Mouse (Mus musculus): ENCODE data around the gene Gm266. TPM values are rescaled to one million over a fixed set of nuclear protein-coding genes. Genes with fewer than 3 reads are reported as not detected.
"Not testable (repeated sequence)": the region's sequence is repeated elsewhere in the genome, so short reads cannot be mapped to it uniquely, and the experiment has no call there.

The Gm266 gene
- polyA plus RNA-seq, 1 experiment from 2014 or later: 13.7 TPM

DNA sequence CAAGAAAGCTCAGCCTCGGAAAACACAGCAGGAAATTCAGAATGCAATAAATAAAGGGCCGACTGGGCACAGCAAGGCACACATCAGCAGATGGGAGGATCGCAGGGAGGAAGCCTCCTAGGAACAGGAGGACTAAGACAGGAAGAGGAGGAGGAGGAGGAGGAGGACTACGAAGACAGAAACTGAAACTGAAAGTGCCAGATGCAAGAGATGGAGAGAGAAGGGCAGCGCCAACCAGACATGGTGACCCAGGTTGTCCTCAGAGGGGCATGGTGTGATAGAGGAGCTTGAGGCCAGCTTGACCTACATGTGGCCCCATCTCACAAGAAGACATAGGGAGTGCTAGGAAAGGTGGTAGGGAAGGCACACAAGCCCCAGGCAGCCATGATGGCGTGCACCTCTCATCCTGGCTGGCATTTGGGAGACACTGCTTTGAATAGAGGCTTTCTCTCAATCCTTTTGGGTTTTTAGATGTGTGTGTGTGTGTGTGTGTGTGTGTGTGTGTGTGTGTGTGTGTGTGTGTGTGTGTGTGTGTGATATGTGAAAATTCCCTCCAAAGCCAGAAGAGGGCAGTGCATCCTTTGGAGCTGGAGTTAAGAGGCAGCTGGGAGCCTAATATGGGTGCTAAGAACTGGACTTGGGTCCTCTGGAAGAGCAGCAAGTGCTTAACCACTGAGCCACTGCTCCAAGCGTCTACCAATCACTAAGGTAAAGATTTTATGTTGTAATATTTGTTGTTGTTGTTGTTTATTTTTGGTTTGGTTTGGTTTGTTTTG lies 29.4 kb upstream of the Gm266 start:
- no peaks in the 10 kb centered on the region for H3K4me1 ChIP-seq
- H3K27me3 ChIP-seq (ENCODE audit: low read depth, poor library complexity, severe bottlenecking): no peaks in the 10 kb centered on the region
- H3K4me3 ChIP-seq: no peak overlapping the region
- no peak overlapping the region for H3K27ac ChIP-seq
- no peaks in the 10 kb centered on the region for H3K9me3 ChIP-seq (replicated peaks)
- H3K36me3 ChIP-seq: no peaks in the 10 kb centered on the region
- 89% methylated on average over 7 of the region's 7 CpGs for WGBS
- DNase-seq (ENCODE audit: low spot score): no peak

DNA sequence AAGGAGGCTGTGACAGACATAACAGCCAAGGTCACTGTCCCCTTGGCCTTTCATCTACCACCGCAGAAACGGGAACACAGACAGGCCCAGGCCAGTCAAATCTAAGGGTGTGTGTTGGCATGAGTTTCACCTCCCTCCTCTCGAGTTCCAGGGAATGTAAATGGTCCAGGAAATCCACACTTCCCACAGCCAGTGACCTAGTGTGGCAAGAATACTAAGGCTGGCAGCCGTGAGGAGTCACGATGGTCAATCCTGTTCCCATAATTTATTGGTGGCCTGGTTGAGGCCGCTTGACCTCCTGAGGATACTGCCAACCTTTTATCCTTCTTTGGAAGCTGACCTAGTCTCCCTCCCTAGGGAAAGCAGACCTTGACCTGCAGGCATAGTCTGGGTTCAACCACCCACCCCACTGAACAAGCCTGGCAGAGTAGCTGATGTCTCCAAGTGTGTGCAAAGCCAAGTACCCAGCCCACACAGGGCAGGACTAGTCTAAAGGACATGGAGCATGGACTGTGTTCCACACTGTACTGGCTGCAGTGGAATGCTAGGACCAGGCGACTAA lies 28.7 kb upstream of the Gm266 start:
- H3K4me3 ChIP-seq: no peak overlapping the region
- no peaks in the 10 kb centered on the region for H3K4me1 ChIP-seq
- DNase-seq (ENCODE audit: low spot score): no peak
- H3K9me3 ChIP-seq (replicated peaks): no peaks in the 10 kb centered on the region
- no peaks in the 10 kb centered on the region for H3K36me3 ChIP-seq
- H3K27me3 ChIP-seq (ENCODE audit: low read depth, poor library complexity, severe bottlenecking): no peaks in the 10 kb centered on the region
- H3K27ac ChIP-seq: no peak overlapping the region
- WGBS: 62% methylated on average over 7 of the region's 7 CpGs

DNA sequence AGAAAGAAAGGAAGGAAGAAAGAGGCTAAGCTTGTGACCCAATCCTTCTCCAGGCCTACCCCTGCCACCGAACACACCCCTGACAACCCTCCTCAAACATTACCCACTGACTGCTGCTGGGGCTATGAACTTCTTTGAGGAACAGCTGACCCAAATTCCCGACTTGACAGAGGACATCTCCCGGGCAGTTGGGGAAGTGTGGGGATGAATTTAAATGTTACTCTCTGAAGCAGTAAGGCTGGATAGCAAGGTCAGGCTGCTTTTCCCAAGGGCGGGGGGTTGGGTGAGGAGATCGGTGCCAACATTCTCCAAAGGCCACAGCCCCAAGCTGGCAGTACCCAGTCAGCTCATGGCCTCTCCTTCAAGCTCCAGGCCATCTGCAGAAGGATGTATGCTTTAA lies 28.1 kb upstream of the Gm266 start:
- Histone ChIP-seq H3K36me3 (no peaks in the 10 kb centered on the region), H3K4me3 (no peak overlapping the region), H3K27me3 (ENCODE audit: low read depth, poor library complexity, severe bottlenecking) (no peaks in the 10 kb centered on the region), H3K27ac (no peak overlapping the region), H3K9me3 (replicated peaks) (no peaks in the 10 kb centered on the region), H3K4me1 (no peaks in the 10 kb centered on the region)
- WGBS: 73% methylated on average over 5 of the region's 5 CpGs
- DNase-seq (ENCODE audit: low spot score): no peak

DNA sequence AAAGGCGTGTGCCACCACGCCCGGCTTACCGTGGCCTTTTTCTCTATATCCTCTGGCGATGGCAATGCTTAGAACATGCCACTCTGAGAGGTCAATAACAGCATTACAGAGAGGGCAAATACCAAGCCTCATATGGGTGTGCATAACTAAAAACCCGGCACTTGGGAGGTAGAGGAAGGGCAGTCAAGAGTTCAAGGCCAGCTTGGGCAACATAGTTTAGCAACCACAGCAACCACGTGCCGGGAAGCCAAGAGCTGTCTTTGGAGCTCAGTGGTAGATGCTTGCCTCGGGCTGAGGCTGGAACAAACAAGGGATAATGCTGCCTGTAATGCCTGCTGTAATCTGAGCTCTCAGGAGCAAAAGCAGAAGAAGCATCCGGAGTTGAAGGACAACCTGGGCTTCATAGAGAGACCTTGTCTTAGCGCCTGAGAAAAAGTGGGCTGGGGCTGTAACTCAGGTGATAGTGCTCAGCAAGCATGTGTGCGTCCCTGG lies 27.0 kb upstream of the Gm266 start:
- Histone ChIP-seq H3K9me3 (replicated peaks) (no peaks in the 10 kb centered on the region), H3K27ac (no peak overlapping the region), H3K36me3 (no peaks in the 10 kb centered on the region), H3K4me1 (no peaks in the 10 kb centered on the region), H3K4me3 (no peak overlapping the region), H3K27me3 (ENCODE audit: low read depth, poor library complexity, severe bottlenecking) (no peaks in the 10 kb centered on the region)
- no peak for DNase-seq (ENCODE audit: low spot score)
- 89% methylated on average over 12 of the region's 12 CpGs for WGBS

DNA sequence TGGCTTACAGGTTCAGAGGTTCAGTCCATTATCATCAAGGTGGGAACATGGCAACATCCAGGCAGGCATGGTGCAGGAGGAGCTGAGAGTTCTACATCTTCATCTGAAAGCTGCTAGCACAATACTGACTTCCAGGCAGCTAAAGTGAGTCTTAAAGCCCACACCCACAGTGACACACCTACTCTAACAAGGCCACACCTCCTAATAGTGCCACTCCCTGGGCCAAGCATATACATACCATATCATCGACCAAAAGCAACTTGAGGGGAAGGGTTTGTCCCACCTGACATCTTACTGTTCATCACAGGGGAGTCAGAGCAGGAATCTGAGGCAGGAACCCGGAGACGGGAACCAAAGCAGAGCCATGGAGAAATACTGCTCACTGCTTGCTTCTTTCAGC lies 22.8 kb upstream of the Gm266 start:
- H3K9me3 ChIP-seq (replicated peaks); H3K27me3 ChIP-seq (ENCODE audit: low read depth, poor library complexity, severe bottlenecking); H3K4me3 ChIP-seq; H3K4me1 ChIP-seq; DNase-seq (ENCODE audit: low spot score); H3K27ac ChIP-seq; H3K36me3 ChIP-seq: not testable (repeated sequence)
- 84% methylated on average over 3 of the region's 3 CpGs for WGBS

DNA sequence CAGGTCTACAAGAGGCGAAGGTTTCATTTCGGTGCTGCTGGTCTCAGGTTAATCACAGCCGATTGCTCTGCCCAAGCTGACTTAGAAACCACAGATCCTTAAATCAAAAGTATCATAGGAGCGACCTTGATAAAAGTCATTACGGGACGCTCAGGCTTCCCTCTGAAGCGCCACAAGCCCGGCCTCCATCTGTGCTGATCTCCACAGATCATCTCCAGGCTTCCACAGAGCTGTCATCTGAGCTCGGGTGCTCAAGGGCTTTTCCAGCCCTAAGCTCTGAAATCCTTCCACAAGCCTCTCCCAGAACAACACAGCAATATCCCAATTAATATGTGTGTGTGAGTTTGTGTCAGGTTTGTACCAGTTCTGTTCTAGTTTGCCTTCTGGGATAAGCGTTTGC lies 22.3 kb upstream of the Gm266 start:
- Histone ChIP-seq H3K36me3 (no peaks in the 10 kb centered on the region), H3K27ac (no peak overlapping the region), H3K4me3 (no peak overlapping the region), H3K27me3 (ENCODE audit: low read depth, poor library complexity, severe bottlenecking) (peaks cover 7% of the 10 kb centered on the region; the same call in 1 of the 2 replicates), H3K9me3 (replicated peaks) (no peaks in the 10 kb centered on the region), H3K4me1 (0 out of 2 replicates have a peak, but pooled peaks cover 6% of the 10 kb centered on the region)
- DNase-seq (ENCODE audit: low spot score): no peak
- WGBS: 91% methylated on average over 10 of the region's 10 CpGs

DNA sequence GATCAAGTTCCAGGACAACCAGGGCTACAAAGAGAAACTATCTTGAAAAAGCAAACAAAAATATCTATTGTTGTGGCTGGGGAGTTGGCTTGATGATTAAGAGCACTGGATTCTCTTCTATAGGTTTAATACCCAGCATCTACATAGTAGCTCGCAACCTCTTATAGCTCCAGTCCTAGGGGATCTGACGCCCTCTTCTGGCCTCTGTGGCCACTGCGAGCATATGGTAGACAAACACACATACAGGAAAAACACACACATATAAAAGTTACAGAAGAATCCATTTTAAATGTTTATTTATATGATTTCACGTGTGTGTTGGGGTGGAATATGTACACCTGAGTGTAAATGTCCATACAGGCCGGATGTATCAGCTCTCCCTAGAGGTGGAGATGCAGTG lies 21.4 kb upstream of the Gm266 start:
- no peak overlapping the region for H3K4me3 ChIP-seq
- peaks cover 8% of the 10 kb centered on the region; the same call in 1 of the 2 replicates for H3K27me3 ChIP-seq (ENCODE audit: low read depth, poor library complexity, severe bottlenecking)
- no peaks in the 10 kb centered on the region for H3K36me3 ChIP-seq
- no peaks in the 10 kb centered on the region for H3K9me3 ChIP-seq (replicated peaks)
- H3K27ac ChIP-seq: no peak overlapping the region
- DNase-seq (ENCODE audit: low spot score): no peak
- 66% methylated on average over 5 of the region's 5 CpGs for WGBS
- H3K4me1 ChIP-seq: 0 out of 2 replicates have a peak, but pooled peaks cover 6% of the 10 kb centered on the region

DNA sequence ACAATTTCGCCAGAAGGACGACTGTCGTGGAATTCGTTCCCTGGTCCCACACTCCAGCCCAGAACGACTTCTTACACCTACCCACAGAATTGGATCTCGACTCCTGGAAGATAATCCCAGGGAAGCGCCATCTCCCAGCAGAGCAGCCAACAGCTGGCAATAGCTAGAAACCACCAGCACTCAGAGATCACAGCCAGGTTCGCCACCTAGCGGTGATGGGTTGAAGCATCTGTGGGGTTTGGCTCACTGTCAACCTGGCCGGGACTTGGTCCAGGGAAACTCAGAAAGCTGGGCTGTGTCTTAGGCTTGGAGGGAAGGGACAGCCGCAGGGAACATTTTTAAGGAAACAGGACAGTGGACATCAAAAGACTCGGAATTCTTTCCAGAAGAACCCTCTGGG lies 19.3 kb upstream of the Gm266 start:
- Histone ChIP-seq H3K9me3 (replicated peaks) (no peaks in the 10 kb centered on the region), H3K4me1 (peaks cover 12% of the 10 kb centered on the region), H3K4me3 (peak overlapping the region; percentile 25; the same call in 1 of the 2 replicates), H3K27ac (no peak overlapping the region), H3K36me3 (no peaks in the 10 kb centered on the region), H3K27me3 (ENCODE audit: low read depth, poor library complexity, severe bottlenecking) (peaks cover 11% of the 10 kb centered on the region; the same call in 1 of the 2 replicates)
- 5% methylated on average over 12 of the region's 12 CpGs for WGBS
- peak; percentile 89 for DNase-seq (ENCODE audit: low spot score)

DNA sequence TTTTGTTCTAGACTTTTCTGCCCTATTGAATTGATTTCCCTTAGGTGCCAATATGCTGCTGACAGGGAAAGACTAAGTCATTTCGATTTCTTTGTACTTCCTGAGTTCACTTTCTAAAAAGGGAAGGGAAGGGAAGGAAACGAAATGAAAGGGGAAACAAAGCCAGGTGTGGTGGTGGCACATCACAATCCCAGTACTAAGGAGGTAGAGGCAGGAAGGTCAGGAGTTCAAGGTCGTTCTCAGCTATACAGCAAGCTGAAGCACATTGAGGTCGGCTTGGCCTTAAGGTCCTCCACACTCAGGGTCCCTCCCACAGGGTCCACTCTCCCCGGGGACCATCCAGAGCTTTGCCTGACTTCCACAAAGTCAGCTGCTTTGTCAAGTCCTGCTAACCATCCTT lies 17.9 kb upstream of the Gm266 start:
- no peak overlapping the region for H3K27ac ChIP-seq
- no peak overlapping the region for H3K4me3 ChIP-seq
- DNase-seq (ENCODE audit: low spot score): no peak
- H3K27me3 ChIP-seq (ENCODE audit: low read depth, poor library complexity, severe bottlenecking): peaks cover 11% of the 10 kb centered on the region; the same call in 1 of the 2 replicates
- H3K4me1 ChIP-seq: peaks cover 12% of the 10 kb centered on the region
- H3K9me3 ChIP-seq (replicated peaks): no peaks in the 10 kb centered on the region
- H3K36me3 ChIP-seq: no peaks in the 10 kb centered on the region
- 78% methylated on average over 5 of the region's 5 CpGs for WGBS

DNA sequence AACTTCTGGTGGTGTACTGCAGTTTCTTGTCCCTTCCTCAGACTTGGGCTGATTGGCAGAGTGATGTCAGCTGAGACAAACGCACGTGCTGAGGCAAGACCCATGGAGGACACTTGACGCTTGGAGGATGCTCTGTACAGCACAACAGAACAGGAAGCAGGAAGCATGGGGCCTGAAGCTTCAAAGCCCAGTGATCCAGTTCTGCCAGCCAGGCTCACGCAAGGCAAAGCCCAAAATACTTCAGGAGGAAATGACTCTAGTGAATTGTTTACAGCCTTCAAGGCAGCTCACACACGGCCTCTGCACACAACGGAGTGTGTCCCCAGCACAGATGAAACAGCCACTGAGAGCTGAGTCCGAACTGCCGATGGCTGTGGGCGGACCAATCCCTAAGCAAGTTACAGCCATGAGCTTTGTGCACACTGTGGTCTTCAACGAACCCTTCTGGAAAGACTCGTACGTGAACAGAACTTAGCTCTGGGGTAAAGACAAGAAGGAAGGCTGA lies 17.5 kb upstream of the Gm266 start:
- DNase-seq (ENCODE audit: low spot score): no peak

DNA sequence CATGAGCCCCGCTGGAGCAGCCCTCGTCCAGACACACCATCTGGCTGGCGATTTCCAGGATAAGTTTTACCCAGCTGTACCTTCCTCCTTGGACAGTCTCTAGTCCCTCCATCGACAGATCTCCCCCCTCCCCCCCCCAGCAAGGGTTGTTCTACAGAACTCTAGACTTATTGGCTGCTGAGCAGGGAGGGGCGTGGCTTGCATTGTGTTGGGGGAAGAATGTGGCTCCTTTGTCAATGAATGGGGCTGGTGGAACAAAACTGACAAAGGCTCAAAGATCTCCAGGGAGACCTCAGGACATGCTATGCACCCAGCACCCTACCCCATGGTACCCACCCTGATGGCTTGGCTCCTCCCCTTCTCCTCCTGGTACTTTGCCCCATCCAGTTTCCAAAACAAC lies 15.1 kb upstream of the Gm266 start:
- Histone ChIP-seq H3K4me1 (peaks cover 12% of the 10 kb centered on the region), H3K27me3 (ENCODE audit: low read depth, poor library complexity, severe bottlenecking) (peaks cover 11% of the 10 kb centered on the region; the same call in 1 of the 2 replicates), H3K9me3 (replicated peaks) (no peaks in the 10 kb centered on the region), H3K27ac (no peak overlapping the region), H3K4me3 (no peak overlapping the region), H3K36me3 (no peaks in the 10 kb centered on the region)
- no peak for DNase-seq (ENCODE audit: low spot score)
- WGBS: 31% methylated on average over 5 of the region's 5 CpGs

More for the DNA sequence above, 17.5 kb upstream of the Gm266 start:
- WGBS: 79% methylated on average over 12 of the region's 12 CpGs
- H3K4me1 ChIP-seq: peaks cover 12% of the 10 kb centered on the region
- no peak overlapping the region for H3K27ac ChIP-seq
- peaks cover 11% of the 10 kb centered on the region; the same call in 1 of the 2 replicates for H3K27me3 ChIP-seq (ENCODE audit: low read depth, poor library complexity, severe bottlenecking)
- H3K36me3 ChIP-seq: no peaks in the 10 kb centered on the region
- H3K4me3 ChIP-seq: no peak overlapping the region
- H3K9me3 ChIP-seq (replicated peaks): no peaks in the 10 kb centered on the region

DNA sequence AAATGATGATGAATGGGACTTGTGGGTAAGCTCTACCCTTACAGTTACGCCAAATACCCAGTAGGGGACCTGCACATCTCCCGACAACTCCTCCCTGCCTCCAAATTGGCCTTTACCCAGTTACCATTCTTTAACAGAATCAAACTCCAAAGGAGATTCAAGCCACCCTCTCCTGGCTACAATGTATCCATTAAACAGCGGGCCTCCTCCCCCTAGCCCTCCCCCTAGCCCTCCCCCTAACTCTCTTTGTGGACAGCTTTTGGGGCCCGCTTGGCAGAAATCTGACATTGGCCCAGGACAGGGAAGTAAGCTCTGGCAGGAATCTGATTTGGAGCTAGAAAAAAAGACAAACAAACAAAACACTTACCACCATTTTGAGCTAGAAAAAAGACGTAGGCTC lies 14.0 kb upstream of the Gm266 start:
- no peak for DNase-seq (ENCODE audit: low spot score)
- H3K4me1 ChIP-seq: peaks cover 10% of the 10 kb centered on the region
- 64% methylated on average over 5 of the region's 5 CpGs for WGBS
- no peaks in the 10 kb centered on the region for H3K9me3 ChIP-seq (replicated peaks)
- H3K27me3 ChIP-seq (ENCODE audit: low read depth, poor library complexity, severe bottlenecking): peaks cover 11% of the 10 kb centered on the region; the same call in 1 of the 2 replicates
- H3K36me3 ChIP-seq: no peaks in the 10 kb centered on the region
- H3K4me3 ChIP-seq: no peak overlapping the region
- H3K27ac ChIP-seq: no peak overlapping the region

DNA sequence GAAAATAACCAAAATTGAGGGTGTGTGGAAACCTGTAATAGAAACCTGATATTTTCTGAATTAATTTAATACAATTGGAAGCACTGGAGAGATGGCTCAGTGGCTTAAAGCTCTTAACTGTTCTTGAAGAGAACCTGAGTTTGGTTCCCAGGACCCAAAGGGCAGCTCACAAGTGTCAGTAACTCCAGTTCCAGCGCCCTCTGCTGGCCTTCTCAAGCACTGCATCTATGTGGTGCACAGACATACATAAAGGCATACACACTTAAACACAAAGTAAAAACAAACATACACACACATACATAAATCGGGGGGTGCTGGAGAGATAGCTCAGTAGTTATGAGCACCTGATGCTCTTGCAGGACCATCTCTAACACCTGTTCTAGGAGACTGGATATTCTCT lies 11.5 kb upstream of the Gm266 start:
- no peak for DNase-seq (ENCODE audit: low spot score)
- 51% methylated on average over 2 of the region's 2 CpGs for WGBS
- H3K27ac ChIP-seq: no peak overlapping the region

More for the DNA sequence above, 11.5 kb upstream of the Gm266 start:
- no peaks in the 10 kb centered on the region for H3K9me3 ChIP-seq (replicated peaks)
- no peaks in the 10 kb centered on the region for H3K36me3 ChIP-seq
- peaks cover 6% of the 10 kb centered on the region for H3K4me1 ChIP-seq
- no peak overlapping the region for H3K4me3 ChIP-seq
- 0 out of 2 replicates have a peak, but pooled peaks cover 3% of the 10 kb centered on the region for H3K27me3 ChIP-seq (ENCODE audit: low read depth, poor library complexity, severe bottlenecking)

Measured in limb, embryonic 10.5 days (tissue).